Mouse (Mus musculus) mouse embryonic stem cell (cell line): ENCODE data around the gene 4930449I24Rik.
"Not testable (repeated sequence)": the region's sequence is repeated elsewhere in the genome, so short reads cannot be mapped to it uniquely, and the experiment has no call there.

Experiments used
- in situ Hi-C, 2 experiments: fragments of 300-500 bp; cut with MboI; formaldehyde crosslinking; loops; 1 replicate in 1 of 2; 3 replicates in 1 of 2; pipeline ENCODE4 v1.14.3; 2019 to 2020; ENCODE audit warnings: low sequenced_read_pairs in 2 of 2, low pct_unique_long_range_greater_than_20kb in 1 of 2, mixed read lengths in 1 of 2; ENCODE audit not compliant: unreplicated experiment in 1 of 2

Gene 4930449I24Rik

DNA sequence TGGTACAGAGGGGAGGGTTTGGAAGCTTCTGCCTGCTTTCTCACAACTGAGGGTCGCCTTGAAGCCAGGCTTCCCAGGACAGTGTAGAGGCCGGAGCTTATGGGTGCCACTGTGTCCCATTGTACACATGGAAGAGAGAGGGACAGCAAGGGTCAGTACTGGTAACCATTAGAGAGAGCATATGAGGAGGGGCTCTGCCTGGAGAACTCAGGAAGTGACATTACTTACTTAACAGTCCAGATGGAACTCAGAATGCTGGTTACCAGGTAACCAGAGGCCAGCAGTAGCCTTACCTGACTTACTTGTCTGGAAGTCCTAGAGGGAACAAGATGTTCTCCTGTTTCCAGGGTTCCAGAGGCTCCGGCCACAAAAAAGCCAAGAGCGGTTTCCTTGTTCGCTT is at the start of gene 4930449I24Rik:
Gene 4930449I24Rik, plus strand, starts transcription at position 301 of the 400 bp plus-strand sequence.
- in situ Hi-C loops, result not testable (repeated sequence)

DNA sequence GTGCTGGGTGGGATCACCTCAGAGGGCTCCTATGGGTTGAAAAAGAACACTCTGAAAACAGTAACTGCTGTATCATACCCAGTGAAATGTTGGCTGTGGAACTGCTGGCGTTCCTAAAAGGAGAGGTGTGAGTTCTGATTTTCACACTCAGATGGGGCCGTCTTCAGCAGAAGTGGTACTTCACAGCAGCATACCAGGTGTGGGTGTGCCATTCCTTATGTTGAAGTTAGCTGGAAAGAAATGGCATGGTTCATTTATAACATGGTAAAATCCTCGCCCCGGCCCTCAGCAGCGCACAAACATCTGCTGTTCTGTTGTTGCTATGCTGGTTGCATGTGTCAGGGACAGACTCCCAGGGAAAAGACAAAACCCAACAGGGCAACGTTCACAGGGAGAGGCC is 48.6 kb upstream of the 4930449I24Rik start:
- in situ Hi-C loops, result no loop called here

DNA sequence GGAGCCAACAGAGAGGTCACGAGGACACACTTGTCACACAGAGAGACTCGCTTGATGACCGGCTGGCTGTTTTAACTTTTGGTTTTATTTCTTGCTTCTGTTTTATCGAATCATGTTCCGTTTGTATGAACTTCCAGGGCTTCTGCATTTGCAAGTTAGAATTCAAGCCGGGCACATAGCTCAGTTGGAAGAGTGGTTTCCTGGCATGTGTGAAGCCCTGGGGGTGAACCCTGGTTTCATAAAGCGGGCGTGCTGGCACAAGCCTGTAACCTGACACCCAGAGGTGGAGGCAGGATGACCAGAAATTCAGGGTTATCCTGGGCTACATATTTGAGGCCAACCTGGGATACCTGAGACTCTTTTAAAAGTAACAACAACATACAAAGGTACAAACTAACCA is 40.6 kb upstream of the 4930449I24Rik start:
- in situ Hi-C loops, result no loop called here

DNA sequence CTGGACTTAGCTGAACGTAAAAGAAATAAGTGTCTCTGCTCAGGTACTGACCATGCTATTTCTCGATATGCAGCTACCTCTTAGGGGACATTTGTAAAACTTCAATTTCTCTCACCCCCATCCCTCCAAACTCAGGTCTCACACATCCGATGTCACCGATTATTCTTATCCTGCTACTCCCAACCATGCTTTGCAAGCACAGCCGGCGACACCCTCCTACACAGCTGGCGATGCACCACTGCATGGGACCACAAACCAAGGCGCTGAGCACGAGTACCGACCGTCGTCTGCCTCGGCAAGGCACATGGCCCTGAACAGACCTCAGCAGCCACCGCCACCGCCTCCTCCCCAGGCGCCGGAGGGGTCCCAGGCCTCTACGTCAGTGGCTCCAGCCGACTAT is 35.5 kb upstream of the 4930449I24Rik start:
- in situ Hi-C loops, result no loop called here

DNA sequence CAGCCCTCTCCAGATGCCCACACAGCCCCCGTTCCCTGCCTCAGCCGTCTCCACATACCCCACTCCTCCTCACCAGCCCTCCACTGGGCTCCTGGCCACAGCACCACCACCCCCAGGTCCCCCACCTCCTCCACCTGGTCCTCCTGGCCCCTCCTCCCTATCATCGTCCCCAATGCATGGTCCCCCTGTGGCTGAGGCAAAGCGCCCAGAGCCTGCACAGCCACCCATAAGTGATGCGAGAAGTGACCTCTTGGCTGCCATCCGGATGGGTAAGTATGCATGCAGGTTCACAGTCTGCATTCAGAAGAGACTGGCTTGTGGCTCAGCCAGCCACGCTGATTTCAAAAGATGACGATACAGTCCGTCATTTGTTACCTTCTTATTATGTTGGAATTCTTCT is 33.9 kb upstream of the 4930449I24Rik start:
- in situ Hi-C loops, result no loop called here

- in situ Hi-C loops, result loop anchor here in 1 of 2 experiments (10.0 kb wide), 1 partner anchor 96 kb away; no protein-coding TSS in a partner anchor
Observed at GRCm38 (mm10) chr5:146470821-146471220, 31.4 kb upstream of the 4930449I24Rik start.

- in situ Hi-C loops, result loop anchor here in 1 of 2 experiments (10.0 kb wide), 1 partner anchor 97 kb away; no protein-coding TSS in a partner anchor
Observed at GRCm38 (mm10) chr5:146471311-146471710, 30.9 kb upstream of the 4930449I24Rik start.

- in situ Hi-C loops, result loop anchor here in 1 of 2 experiments (10.0 kb wide), 1 partner anchor 97 kb away; no protein-coding TSS in a partner anchor
Observed at GRCm38 (mm10) chr5:146471821-146472220, 30.4 kb upstream of the 4930449I24Rik start.

DNA sequence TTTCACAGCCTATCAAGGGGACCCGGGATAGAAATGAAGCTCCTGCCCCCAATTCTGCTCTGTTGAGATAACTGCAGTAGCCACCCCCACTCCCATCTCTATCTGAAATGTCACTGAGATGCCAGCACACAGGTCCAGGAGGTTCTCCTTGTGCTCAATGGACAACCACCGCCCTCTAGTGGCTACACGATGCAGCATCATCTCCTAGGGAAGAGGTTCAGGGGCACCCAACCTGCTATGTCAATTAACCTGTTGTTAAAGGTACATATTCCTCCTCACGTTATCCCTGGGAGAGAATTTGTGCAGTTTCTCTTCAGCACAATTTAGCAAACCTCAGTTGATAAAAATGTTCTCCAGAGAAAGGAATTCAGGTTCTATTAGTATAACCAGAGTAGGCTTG is 22.6 kb upstream of the 4930449I24Rik start:
- in situ Hi-C loops, result loop anchor here (10.0 to 25.0 kb wide), 2 partner anchors 105 to 117 kb away; no protein-coding TSS in a partner anchor

DNA sequence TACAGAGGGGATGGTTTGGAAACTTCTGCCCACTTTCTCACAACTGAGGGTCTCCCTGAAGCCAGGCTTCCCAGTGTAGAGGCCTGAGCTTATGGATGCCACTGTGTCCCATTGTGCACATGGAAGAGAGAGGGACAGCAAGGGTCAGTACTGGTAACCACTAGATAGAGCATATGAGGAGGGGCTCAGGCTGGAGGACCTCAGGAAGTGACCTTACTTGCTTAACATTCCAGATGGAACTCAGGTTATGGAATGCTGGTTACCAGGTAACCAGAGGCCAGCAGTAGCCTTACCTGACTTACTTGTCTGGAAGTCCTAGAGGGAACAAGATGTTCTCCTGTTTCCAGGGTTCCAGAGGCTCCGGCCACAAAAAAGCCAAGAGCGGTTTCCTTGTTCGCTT is 20.5 kb upstream of the 4930449I24Rik start, which contains the start of gene Gm6408:
Gene Gm6408, plus strand, starts transcription at position 301 of the 400 bp plus-strand sequence.
- in situ Hi-C loops, result loop anchor here in 1 of 2 experiments (25.0 kb wide), 1 partner anchor 119 kb away; no protein-coding TSS in a partner anchor

DNA sequence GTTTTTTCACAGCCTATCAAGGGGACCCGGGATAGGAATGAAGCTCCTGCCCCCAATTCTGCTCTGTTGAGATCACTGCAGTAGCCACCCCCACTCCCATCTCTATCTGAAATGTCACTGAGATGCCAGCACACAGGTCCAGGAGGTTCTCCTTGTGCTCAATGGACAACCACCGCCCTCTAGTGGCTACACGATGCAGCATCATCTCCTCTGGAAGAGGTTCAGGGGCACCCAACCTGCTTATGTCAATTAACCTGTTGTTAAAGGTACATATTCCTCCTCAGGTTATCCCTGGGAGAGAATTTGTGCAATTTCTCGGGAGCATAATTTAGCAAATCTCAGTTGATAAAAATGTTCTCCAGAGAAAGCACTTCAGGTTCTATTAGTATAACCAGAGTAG is 13.2 kb upstream of the 4930449I24Rik start:
- in situ Hi-C loops, result loop anchor here in 1 of 2 experiments (25.0 kb wide), 1 partner anchor 127 kb away; no protein-coding TSS in a partner anchor

DNA sequence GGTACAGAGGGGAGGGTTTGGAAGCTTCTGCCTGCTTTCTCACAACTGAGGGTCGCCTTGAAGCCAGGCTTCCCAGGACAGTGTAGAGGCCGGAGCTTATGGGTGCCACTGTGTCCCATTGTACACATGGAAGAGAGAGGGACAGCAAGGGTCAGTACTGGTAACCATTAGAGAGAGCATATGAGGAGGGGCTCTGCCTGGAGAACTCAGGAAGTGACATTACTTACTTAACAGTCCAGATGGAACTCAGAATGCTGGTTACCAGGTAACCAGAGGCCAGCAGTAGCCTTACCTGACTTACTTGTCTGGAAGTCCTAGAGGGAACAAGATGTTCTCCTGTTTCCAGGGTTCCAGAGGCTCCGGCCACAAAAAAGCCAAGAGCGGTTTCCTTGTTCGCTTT is 11.1 kb upstream of the 4930449I24Rik start, which contains the start of gene Gm6370:
Gene Gm6370, plus strand, starts transcription at position 301 of the 400 bp plus-strand sequence.
- in situ Hi-C loops, result loop anchor here in 1 of 2 experiments (25.0 kb wide), 1 partner anchor 129 kb away; no protein-coding TSS in a partner anchor

GRCm38 (mm10) chr5:146513823-146514222 is 11.6 kb downstream of the 4930449I24Rik start, which contains the start of gene Gm3402:
TSS of gene Gm3402 (plus strand) at chr5:146514123.
- in situ Hi-C loops, result not testable (repeated sequence)

DNA sequence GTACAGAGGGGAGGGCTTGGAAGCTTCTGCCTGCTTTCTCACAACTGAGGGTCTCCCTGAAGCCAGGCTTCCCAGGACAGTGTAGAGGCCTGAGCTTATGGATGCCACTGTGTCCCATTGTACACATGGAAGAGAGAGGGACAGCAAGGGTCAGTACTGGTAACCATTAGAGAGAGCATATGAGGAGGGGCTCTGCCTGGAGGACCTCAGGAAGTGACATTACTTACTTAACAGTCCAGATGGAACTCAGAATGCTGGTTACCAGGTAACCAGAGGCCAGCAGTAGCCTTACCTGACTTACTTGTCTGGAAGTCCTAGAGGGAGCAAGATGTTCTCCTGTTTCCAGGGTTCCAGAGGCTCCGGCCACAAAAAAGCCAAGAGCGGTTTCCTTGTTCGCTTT is 23.3 kb downstream of the 4930449I24Rik start, which contains the start of gene Gm3404:
Gene Gm3404, plus strand, starts transcription at position 301 of the 400 bp plus-strand sequence.
- in situ Hi-C loops, result not testable (repeated sequence)

DNA sequence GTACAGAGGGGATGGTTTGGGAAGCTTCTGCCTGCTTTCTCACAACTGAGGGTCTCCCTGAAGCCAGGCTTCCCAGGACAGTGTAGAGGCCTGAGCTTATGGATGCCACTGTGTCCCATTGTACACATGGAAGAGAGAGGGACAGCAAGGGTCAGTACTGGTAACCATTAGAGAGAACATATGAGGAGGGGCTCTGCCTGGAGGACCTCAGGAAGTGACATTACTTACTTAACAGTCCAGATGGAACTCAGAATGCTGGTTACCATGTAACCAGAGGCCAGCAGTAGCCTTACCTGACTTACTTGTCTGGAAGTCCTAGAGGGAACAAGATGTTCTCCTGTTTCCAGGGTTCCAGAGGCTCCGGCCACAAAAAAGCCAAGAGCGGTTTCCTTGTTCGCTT is 35.1 kb downstream of the 4930449I24Rik start, which contains the start of gene Gm3409:
Gene Gm3409, plus strand, starts transcription at position 301 of the 400 bp plus-strand sequence.
- in situ Hi-C loops, result not testable (repeated sequence)
